Mouse (Mus musculus): ENCODE results near the gene Rnase9.

GRCm38 (mm10) chr14:51027387-51028155 is 14.1 kb downstream of the Rnase9 start:
- no peak for TF ChIP-seq POLR2A (IDR thresholded peaks at IDR 0.05; ENCODE audit: low read depth, low read length)
- no peak for TF ChIP-seq CTCF (IDR thresholded peaks at IDR 0.05; ENCODE audit: borderline replicate concordance, insufficient read depth, low read length)
